Mouse (Mus musculus): ENCODE results near the gene Psmd7.
"Not testable (repeated sequence)": the region's sequence is repeated elsewhere in the genome, so short reads cannot be mapped to it uniquely, and the experiment has no call there.

The Psmd7 gene

DNA sequence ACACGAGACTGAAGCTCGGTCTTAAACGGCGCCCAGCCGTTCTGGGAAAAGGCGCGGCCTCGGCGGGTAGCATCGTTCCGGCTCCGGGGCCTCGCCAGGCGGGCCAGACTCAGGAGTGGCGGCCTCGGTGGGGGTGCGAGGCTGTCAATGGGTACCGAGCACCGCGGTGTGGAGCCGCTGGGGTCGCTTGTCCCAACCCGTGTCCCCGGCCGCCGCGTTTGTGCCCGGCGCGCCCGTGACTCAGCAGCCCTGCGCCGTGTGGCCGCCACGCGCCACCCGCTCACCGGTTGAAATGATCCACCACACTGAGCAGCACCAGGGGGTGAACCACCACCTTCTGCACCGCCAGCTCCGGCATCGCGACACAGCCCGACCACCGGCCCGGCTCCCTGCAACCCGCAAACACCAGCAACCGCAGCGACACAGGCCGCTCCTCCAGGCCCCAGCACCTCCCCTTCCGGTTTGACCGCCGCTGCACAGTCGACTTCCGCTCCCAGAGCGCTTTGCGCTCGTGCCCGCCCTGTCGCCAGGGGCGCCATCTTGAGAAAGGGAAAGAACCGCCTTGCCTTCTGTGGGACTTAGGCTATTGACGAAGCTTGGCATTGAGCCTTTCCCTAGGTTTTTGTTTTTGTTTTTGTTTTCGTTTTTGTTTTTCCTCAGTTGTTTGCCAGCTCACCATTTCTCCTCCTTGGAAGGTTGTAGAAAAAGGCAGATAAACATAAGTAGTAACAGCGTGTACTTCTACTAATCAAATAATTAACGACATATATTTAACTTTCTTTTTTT lies at the start of gene Psmd7:
Gene Psmd7 (minus strand): TSS at position 470 of the 786 bp plus-strand sequence.
- in situ Hi-C loops (cut with MseI, MboI): no loop called here

DNA sequence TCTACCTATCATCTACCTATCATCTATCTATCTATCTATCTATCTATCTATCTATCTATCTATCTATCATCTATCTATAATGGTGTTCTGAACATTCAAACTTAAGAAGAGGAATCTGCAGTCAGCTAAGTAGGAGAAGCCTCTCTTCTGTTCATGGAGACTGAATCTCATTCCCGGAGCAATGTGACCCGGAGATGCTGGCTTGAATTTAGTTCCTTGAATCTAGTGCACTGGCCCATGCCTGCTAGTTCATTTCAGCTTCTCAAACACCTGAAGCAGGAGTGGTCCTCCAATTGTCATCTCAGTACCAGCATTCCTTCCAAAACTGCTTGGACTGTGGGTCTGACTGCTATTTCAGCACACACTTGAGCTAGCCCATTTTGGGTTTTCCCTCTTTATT lies 45.5 kb upstream of the Psmd7 start:
- in situ Hi-C loops (cut with MseI, MboI): no loop called here

GRCm38 (mm10) chr8:107629701-107630100 lies 41.4 kb upstream of the Psmd7 start:
- in situ Hi-C loops (cut with MseI, MboI): no loop called here

DNA sequence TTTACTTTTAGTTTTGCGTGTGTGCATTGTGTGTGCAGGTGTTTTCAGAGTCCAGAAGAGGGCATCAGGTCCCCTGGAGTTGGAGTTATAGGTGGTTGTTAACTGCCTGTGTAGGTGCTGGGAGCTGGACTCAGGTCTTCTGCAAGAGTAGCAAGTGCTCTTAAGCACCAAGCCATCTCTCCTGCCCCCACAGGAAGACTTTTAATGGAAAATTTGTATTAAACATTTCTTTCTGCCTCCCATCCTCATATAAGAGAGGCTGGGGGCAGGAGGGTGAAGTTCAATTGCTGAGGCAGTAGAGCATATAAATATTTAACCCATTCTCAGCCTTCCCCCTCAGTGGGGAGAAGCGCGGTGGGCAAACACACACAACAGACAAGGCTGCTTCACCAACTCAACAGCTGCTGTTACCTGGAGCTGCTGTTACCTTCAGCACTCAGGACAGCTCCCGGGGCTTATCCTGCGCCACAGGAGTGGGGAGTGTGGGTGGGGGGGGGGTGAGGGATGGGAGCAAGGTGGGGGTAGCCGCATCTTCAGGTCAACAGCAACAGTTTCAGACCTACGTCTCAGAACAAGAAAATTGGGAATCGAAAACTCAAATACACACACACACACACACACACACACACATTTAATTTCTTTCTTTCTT lies 40.4 kb upstream of the Psmd7 start:
- in situ Hi-C loops (cut with MseI, MboI): no loop called here

GRCm38 (mm10) chr8:107627881-107628280 lies 39.6 kb upstream of the Psmd7 start:
- in situ Hi-C loops (cut with MseI, MboI): no loop called here

DNA sequence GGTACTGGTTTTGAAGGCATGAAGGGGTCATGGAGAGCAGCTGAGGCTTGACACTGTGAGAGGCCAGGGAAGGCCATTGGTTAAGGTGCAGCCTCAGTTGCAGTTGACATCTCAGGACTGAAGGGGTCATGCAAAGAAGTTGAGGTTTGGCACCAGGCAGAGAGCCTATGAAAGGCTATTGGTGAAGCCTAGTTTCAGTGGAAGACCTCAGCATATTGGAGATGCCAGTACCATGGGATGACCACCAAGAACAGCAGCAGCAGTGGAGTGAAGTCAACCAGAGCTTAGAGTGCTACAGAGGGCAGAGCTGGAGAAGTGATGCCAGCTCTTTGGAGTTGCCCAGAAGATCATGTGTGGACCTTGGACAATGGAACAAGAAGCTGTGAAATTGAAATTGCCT lies 36.0 kb upstream of the Psmd7 start:
- in situ Hi-C loops (cut with MseI, MboI): not testable (repeated sequence)

DNA sequence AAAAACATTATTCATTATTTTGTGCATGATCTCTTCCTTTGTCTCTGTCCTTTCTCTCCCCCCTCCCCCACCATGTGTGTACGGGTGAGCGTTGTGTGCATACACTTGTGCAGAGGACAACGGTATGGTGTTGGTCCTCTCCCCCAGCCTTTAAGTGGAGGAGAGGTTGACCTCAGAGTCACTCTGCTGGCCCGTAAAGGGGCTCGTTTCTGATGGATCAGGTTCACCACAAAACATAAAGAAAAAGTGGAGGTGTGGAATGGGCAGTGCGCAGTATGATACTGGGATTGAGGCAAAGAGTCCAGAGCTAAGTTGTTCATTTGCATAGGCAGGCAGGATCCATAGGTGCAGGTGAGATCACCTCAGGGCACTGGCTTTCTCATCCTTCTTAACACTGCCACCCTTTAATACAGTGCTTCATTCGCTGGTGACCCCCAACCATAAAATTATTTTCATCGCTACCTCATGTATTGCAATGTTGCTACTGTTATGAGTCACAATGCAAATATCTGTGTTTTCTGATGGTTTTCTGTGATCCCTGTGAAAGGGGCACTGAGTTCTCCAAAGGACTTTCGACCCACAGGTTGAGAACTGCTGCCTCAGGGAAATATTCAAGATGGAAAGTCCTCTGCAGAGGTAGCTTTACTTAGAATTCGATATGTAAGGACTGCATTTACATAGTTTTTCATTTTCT lies 33.8 kb upstream of the Psmd7 start:
- in situ Hi-C loops (cut with MseI, MboI): no loop called here

DNA sequence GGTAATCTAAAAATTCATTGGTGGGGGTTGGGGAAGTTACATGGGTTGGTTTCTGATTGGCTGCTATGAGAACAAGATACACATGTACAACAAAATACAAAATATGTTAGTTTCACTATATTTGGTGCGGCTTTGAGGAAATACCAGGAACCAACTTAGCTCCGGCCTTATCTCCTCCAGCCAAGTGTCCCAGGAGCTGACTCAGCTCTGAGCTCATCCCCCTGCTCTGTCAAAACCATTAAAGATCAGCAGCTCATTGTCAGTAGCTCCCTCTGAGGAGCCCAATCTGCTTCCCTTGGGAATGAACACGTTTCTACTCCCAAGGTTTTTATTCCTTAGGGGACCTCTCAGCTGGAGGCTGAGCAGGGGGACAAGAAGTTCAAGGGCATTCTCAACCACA lies 32.9 kb upstream of the Psmd7 start:
- in situ Hi-C loops (cut with MseI, MboI): no loop called here

DNA sequence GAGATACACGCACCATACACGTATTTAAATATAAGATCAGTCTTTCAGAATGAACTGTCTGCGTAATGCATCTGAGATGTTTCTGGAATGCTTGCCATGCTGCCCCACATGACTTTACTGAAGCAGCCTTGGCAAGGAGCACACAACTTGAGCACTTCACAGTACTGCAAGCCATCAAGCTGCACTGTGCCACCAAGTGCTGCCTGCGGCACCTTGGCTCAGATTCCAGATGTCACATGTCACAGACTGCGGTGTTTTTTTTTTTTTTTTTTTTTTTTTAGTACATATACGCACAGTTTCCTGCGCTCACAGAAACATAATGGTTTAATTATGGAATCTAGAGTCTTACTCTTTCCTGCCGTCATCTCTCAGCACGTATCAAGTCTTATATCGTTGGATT lies 30.2 kb upstream of the Psmd7 start:
- in situ Hi-C loops (cut with MseI, MboI): no loop called here

DNA sequence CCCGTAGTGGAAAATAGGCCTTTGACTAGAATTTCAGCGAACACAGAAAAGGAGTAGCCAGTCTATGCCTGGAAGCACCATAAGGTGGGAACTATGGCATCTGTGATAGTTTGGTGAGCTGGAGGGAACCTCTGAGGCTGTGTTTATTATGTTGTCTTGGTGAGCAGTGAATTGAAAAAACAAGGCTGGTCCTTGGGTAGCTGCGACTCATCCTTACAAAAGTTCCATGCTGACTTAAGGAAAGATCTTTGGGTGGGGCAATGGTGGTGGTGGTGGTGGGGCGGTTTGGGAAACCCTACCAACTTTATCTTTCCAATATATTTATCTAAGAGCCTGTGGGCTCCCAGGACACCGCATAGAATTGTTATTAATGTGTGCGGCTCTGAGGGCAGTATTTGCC lies 25.1 kb upstream of the Psmd7 start:
- in situ Hi-C loops (cut with MseI, MboI): no loop called here

GRCm38 (mm10) chr8:107610845-107611244 lies 22.6 kb upstream of the Psmd7 start:
- in situ Hi-C loops (cut with MseI, MboI): no loop called here

DNA sequence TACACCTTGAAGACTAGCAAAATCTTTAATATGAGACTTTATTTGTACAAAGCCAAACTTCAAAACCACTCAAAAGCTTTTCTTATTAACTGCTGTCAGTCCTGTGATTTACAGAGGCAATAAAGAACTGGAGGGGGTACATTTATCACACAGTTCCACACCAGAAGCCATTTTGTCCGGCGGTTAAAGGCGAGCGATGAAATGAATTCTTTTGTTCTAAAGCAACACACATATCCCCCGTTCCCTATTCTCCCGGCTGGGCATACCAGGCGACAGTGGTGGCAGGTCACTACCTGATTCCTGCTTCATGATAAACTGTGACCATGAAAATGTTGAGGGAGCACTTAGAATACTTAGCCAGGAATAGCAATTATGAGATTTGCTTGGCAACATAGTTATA lies 20.5 kb upstream of the Psmd7 start:
- in situ Hi-C loops (cut with MseI, MboI): no loop called here

GRCm38 (mm10) chr8:107603026-107603425 lies 14.8 kb upstream of the Psmd7 start:
- in situ Hi-C loops (cut with MseI, MboI): no loop called here

DNA sequence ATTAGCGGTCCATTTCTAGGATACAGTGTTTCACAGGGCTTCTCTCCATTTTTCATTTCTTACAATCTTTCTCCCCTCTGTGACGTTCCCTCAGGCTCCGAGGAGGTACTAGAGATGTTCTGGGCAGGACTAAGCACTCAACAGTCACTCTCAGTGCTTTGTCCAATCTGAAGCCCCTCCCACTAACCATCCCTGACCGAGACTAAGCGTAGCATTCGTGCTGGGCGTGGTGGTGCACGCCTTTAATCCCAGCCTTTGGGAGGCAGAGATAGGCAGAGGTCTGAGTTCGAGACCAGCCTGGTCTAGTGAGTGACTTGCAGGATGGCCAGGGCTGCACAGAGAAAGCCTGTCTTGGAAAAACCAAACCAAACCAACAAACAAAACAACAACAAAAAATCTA lies 11.4 kb upstream of the Psmd7 start:
- in situ Hi-C loops (cut with MseI, MboI): no loop called here

- in situ Hi-C loops (cut with MseI, MboI): no loop called here
These were observed 9.5 kb upstream of the Psmd7 start for GRCm38 (mm10) chr8:107597731-107598130.

- in situ Hi-C loops (cut with MseI, MboI): no loop called here
These were observed 6.6 kb upstream of the Psmd7 start for GRCm38 (mm10) chr8:107594817-107595216.

DNA sequence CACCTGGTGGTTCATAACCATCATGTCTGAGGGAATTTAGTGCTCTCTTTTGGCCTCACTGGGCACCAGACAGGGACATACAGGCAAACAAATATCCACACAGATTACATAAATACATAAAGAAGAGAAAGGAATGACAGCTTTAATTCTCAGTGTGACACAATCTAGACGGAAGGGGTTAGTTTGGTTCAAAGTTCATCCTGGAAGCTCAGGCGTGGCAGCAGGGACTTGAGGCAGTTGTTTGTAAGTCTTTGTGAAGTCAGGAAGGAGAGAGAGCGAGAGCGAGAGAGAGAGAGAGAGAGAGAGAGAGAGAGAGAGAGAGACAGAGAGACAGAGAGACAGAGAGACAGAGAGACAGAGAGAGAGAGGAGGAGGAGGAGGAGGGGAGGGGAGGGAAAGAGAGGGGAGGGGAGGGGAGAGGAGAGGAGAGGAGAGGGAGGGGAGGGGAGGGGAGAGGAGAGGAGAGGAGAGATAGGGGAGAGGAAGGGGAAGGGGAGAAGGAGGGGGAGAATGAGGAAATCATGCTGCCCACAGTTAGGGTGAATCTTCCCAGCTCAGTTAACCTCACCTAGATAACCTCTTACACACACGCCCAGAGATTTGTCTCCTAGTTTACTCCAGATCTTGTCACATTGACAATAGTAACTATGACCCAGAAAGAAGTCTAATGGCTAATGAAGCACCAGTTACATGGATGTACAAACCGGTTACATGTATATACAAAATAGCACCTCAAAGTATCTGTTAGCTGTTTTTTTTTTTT lies 5.9 kb upstream of the Psmd7 start:
- in situ Hi-C loops (cut with MseI, MboI): no loop called here

- in situ Hi-C loops (cut with MseI, MboI): no loop called here
These were observed 752 bp downstream of the Psmd7 start for GRCm38 (mm10) chr8:107587429-107587994.

GRCm38 (mm10) chr8:107582136-107582535 lies 6.1 kb downstream of the Psmd7 start:
- in situ Hi-C loops (cut with MseI, MboI): no loop called here

- in situ Hi-C loops (cut with MseI, MboI): no loop called here
These were observed 6.7 kb downstream of the Psmd7 start for GRCm38 (mm10) chr8:107581536-107581935.

DNA sequence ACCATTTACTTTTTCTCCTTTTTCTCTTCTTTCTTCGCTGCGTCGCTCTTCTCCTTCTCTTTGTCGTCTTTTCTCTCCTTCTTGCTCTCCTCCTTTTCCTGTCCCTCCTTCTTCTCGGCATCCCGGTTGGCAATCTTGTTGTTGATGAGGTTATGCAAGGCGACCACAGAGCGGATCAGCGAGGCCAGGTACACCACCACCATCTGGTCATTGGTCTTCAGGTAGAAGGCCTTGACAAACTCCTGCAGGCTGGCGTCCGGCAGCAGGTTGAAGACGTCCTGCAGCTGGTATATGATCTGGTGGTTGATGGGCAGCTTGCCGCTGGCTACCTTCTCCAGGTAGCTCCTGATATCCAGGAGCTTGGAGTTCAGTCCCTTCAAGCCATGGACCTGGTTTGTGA lies 7.4 kb downstream of the Psmd7 start:
- in situ Hi-C loops (cut with MseI, MboI): no loop called here

- in situ Hi-C loops (cut with MseI, MboI): loop anchor here in 1 of 2 experiments (5.0 kb wide), 1 partner anchor 126 kb away; no protein-coding TSS in a partner anchor
These were observed 9.7 kb downstream of the Psmd7 start for GRCm38 (mm10) chr8:107578541-107578940.

All from mouse trophoblast stem cell (cell line).